In the genomic region with DNA sequence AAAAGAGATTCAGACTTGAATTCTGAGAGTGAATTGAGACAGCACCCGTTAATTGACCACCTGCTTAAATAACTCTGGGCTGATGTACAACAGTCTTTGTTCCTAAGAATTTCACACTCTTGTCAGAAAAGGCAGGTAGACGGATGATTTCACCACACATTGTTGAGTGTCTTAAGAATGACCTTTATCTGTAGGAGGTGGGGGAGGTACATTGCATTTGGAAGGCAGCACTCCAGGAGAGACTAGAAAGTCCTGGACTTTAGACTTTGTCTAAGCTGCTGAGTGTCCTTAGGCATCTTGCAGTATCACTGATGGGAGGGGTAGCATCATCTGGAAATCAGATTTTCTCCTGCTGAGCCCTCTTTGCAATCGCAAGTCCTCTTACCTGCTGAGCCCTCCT, we compare ENCODE assay signal across 11 mouse cellular contexts.
"Had no signal": no experiment of that assay in that cellular context is flagged by ENCODE, and none has a peak within 500 bp of the region (broad histone marks: within the 10 kb centered on the region; RNA-seq: fewer than 3 reads in every experiment).

No protein-coding gene starts in this region.

- DNase-seq: gastrocnemius, adult 2 months; gastrocnemius, postnatal 10 days; gastrocnemius, postnatal 25 days; heart, adult 2 months; heart, postnatal 14 days; heart, postnatal 36 days; kidney, adult 18-20 months; kidney, postnatal 14 days; kidney, postnatal 4 days; liver; liver, embryonic 13.5 days had no signal
